Mouse (Mus musculus) E14TG2a.4 (cell line): Measurements from ENCODE around the gene Canx.

Source experiments
- CTCF ChIP-seq: conservative IDR thresholded peaks from 2 replicates; pipeline ENCODE4 v1.5.1; 2014; ENCODE audit warnings: low read length
- POU5F1 ChIP-seq: IDR thresholded peaks from 2 replicates; pipeline ENCODE4 v1.6.1; 2014; ENCODE audit warnings: low read length, borderline replicate concordance

DNA sequence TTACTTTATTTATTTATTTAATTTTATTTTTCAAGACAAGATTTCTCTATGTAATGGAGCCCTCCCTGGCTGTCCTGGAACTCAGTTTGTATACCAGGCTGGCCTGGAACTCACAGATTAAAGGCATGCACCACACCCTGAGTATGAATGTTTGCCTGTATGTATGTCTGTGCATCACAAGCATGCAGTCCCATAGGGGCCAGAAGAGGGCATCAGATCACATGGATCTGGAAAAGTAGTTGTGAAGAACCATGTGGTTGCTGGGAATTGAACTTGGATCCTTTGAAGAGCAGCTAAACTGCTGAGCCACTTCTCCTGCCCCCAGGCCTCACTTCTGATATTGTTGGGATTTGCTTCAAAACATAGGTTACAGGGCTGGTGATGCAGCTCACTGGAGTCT is 48.4 kb downstream of the Canx start:
- no peak for TF ChIP-seq CTCF
- no peak for TF ChIP-seq POU5F1
